Mouse (Mus musculus): ENCODE results near the gene Cd209c.
A peak's percentile ranks its signal among the peaks of the same experiment; 100 is the strongest.

Cd209c gene

GRCm38 (mm10) chr8:3954646-3955045, at the start of gene Cd209c:
TSS of gene Cd209c (minus strand) at chr8:3954746.
- no peak for DNase-seq (ENCODE audit: low read depth, low spot score)
- Histone ChIP-seq H3K36me3 (ENCODE audit: control insufficient read depth, insufficient read depth, low read length, poor library complexity, severe bottlenecking) (no peaks in the 10 kb centered on the region), H3K27me3 (ENCODE audit: control insufficient read depth, insufficient read depth, low read length, poor library complexity, severe bottlenecking) (no peaks in the 10 kb centered on the region)

- no peak for DNase-seq (ENCODE audit: low read depth, low spot score)
- H3K36me3 ChIP-seq (ENCODE audit: control insufficient read depth, insufficient read depth, low read length, poor library complexity, severe bottlenecking) = no peaks in the 10 kb centered on the region
- no peaks in the 10 kb centered on the region for H3K27me3 ChIP-seq (ENCODE audit: control insufficient read depth, insufficient read depth, low read length, poor library complexity, severe bottlenecking)
Measured at GRCm38 (mm10) chr8:3994219-3994618, 39.7 kb upstream of the Cd209c start.

- peak; percentile 81 for DNase-seq (ENCODE audit: low read depth, low spot score)
- H3K36me3 ChIP-seq (ENCODE audit: control insufficient read depth, insufficient read depth, low read length, poor library complexity, severe bottlenecking) = no peaks in the 10 kb centered on the region
- no peaks in the 10 kb centered on the region for H3K27me3 ChIP-seq (ENCODE audit: control insufficient read depth, insufficient read depth, low read length, poor library complexity, severe bottlenecking)
Measured at GRCm38 (mm10) chr8:3956037-3956436, 1.5 kb upstream of the Cd209c start.

GRCm38 (mm10) chr8:3940023-3940422, 14.5 kb downstream of the Cd209c start:
- Histone ChIP-seq H3K36me3 (ENCODE audit: control insufficient read depth, insufficient read depth, low read length, poor library complexity, severe bottlenecking) (no peaks in the 10 kb centered on the region), H3K27me3 (ENCODE audit: control insufficient read depth, insufficient read depth, low read length, poor library complexity, severe bottlenecking) (no peaks in the 10 kb centered on the region)
- DNase-seq (ENCODE audit: low read depth, low spot score) = no peak

GRCm38 (mm10) chr8:3926744-3927143, 27.8 kb downstream of the Cd209c start, which contains the start of gene Cd209b:
TSS of gene Cd209b (minus strand) at chr8:3926844.
- Histone ChIP-seq H3K36me3 (ENCODE audit: control insufficient read depth, insufficient read depth, low read length, poor library complexity, severe bottlenecking) (no peaks in the 10 kb centered on the region), H3K27me3 (ENCODE audit: control insufficient read depth, insufficient read depth, low read length, poor library complexity, severe bottlenecking) (no peaks in the 10 kb centered on the region)
- no peak for DNase-seq (ENCODE audit: low read depth, low spot score)
